Mouse (Mus musculus) E14TG2a.4 (cell line): ENCODE measurements around the gene Ddx4.

Experiments used
- H3K27me3 ChIP-seq: 2 replicates; pipeline ENCODE4 v1.6.1; 2014; ENCODE audit warnings: low read length, control low read depth; ENCODE audit not compliant: insufficient read depth
- H3K36me3 ChIP-seq: 2 replicates; pipeline ENCODE4 v1.6.1; 2014; ENCODE audit warnings: low read length, control low read depth; ENCODE audit not compliant: insufficient read depth
- H3K4me1 ChIP-seq: replicated peaks from 2 replicates; pipeline ENCODE4 v1.6.1; 2014; ENCODE audit warnings: low read depth, low read length, control low read depth
- H3K4me3 ChIP-seq: replicated peaks from 2 replicates; pipeline ENCODE4 v1.5.1; 2014; ENCODE audit warnings: mild to moderate bottlenecking, low read length
- H3K9me3 ChIP-seq: 2 replicates; pipeline ENCODE4 v1.6.1; 2014; ENCODE audit warnings: low read length, control low read depth
- CTCF ChIP-seq: conservative IDR thresholded peaks from 2 replicates; pipeline ENCODE4 v1.5.1; 2014; ENCODE audit warnings: low read length
- NANOG ChIP-seq: IDR thresholded peaks from 2 replicates; pipeline ENCODE4 v1.6.1; 2014; ENCODE audit warnings: borderline replicate concordance, low read length, mixed read lengths
- POU5F1 ChIP-seq: IDR thresholded peaks from 2 replicates; pipeline ENCODE4 v1.6.1; 2014; ENCODE audit warnings: low read length, borderline replicate concordance

The Ddx4 gene

DNA sequence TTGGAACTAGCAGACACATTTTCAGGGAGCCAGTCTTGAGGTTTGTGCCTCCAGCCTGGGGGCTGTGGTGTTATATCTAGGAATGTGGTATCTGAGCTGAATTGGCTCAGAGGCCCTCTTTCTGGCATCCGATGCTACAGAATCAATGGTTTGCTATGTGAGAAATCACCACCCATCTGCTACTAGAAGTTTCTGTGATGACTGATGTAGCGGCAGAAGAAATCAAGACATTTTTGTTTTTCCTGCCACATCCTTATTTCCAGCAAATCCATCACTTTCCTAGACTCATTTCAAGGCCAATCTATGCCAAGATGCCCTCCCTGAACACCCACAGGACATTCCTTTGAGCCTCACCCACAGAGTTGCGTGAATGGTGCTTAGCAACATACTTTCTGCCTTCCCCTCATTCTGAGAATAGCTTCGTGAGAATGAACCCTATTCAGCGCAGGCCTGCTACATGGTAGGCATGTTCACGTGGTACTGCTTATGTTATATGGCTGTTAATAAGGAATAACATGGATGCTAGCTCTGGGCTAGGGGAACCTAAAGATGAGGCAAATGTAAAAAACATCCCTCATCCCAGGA lies 91.6 kb downstream of the Ddx4 start:
- H3K27me3 ChIP-seq = 0 out of 2 replicates have a peak, but pooled peaks cover 2% of the 10 kb centered on the region
- TF ChIP-seq POU5F1 (no peak), NANOG (no peak), CTCF (no peak)

DNA sequence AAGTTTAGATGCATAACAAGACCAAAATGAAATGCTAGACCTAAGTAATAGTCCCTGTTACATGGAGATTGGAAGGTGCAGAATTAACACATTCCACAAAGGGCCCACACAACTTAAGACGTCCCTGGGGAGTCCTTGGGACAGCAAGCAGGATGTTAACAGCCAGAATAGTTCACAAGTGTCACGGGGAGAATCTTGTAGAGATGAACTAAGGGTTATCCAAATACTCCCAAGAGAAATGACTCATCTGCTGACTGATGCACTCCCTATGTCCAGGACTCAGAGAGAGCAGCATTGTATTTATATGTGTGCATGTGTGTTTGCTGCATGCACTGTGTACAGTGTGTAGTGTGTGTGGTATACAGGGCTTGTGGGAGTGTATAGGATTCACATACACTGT lies 95.8 kb downstream of the Ddx4 start:
- no peaks in the 10 kb centered on the region for H3K9me3 ChIP-seq

More for the DNA sequence above, 91.6 kb downstream of the Ddx4 start:
- Histone ChIP-seq H3K9me3 (no peaks in the 10 kb centered on the region), H3K4me3 (no peak overlapping the region), H3K4me1 (no peaks in the 10 kb centered on the region), H3K36me3 (no peaks in the 10 kb centered on the region)

DNA sequence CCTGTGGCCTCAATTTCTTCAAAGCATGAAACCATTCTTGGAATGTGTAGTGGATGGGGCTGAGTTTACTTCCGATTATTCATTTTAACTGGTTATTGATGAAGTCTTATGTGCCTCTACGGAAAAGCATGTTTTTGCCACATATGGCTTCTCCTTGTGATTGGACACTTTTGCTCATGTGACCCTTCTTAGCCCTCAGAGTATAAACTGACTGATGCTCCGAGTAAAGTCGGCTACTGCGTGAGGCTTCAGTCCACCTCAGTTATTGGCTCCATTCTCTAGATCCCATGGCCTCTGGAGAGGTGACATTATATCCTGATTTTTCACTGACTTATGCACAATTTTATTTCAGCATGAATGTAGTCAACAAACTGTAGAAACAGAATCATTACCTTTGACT lies 99.0 kb downstream of the Ddx4 start:
- Histone ChIP-seq H3K27me3 (no peaks in the 10 kb centered on the region), H3K36me3 (no peaks in the 10 kb centered on the region), H3K9me3 (no peaks in the 10 kb centered on the region), H3K4me3 (no peak overlapping the region), H3K4me1 (no peaks in the 10 kb centered on the region)
- TF ChIP-seq POU5F1 = no peak
- TF ChIP-seq CTCF = no peak
- no peak for TF ChIP-seq NANOG

More for the DNA sequence above, 95.8 kb downstream of the Ddx4 start:
- no peak overlapping the region for H3K4me3 ChIP-seq
- TF ChIP-seq CTCF (no peak), NANOG (no peak), POU5F1 (no peak)
- H3K27me3 ChIP-seq = no peaks in the 10 kb centered on the region
- H3K36me3 ChIP-seq = no peaks in the 10 kb centered on the region
- no peaks in the 10 kb centered on the region for H3K4me1 ChIP-seq

DNA sequence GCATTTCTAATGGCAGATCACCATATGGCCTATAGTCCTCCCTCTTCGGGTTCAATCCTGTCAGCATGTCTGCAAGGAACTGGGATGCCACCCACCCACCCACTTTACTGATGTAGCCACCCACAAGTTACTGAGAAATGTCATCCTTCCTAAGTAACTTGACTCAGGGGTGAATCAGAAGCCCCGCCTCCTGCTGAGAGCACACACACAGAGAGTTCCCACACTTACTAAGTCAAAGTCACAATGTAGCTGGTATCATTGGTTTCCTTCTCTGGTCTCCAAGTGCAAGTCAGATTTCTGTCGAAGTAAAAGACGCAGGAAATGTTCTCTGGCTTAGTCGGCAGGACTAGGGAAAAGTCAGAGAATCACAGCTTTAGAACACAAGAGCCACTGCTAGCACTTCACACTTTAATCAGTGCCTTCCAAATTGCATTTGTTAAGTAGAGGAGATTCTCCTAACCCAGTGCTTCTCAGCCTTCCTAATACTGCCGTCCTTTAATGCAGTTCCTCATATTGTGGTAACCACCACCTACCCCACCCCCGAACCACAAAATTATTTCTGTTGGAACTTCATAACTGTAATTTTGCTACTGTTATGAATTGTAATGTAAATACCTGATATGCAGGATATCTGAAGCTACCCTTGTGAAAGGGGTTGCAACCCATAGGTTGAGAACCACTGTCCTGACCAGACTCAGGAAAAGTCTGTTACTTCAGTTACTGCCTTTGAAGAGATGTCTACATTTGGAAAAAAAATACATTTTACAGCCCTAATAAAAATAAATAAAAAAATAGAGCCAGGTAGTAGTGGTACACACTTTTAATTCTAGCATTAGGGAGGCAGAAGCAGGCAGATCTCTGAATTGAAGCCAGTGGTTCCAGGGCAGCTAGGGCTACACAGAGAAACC lies 100.4 kb downstream of the Ddx4 start:
- TF ChIP-seq CTCF (no peak), NANOG (no peak), POU5F1 (no peak)
- no peaks in the 10 kb centered on the region for H3K4me1 ChIP-seq
- H3K9me3 ChIP-seq = no peaks in the 10 kb centered on the region
- no peaks in the 10 kb centered on the region for H3K27me3 ChIP-seq
- no peak overlapping the region for H3K4me3 ChIP-seq
- H3K36me3 ChIP-seq = no peaks in the 10 kb centered on the region
